Mouse (Mus musculus) embryonic facial prominence, embryonic 14.5 days (tissue): Measurements from ENCODE around the gene Cds2. TPM values are rescaled to one million over a fixed set of nuclear protein-coding genes. Genes with fewer than 3 reads are reported as not detected.
"Not testable (repeated sequence)": the region's sequence is repeated elsewhere in the genome, so short reads cannot be mapped to it uniquely, and the experiment has no call there.

Source experiments
- ATAC-seq: fragments of 200-750 bp; cut with Nextera tagmentation; 2 replicates; pipeline ENCODE4 v1.8.0; 2017; ENCODE audit warnings: low read depth, moderate number of reproducible peaks, moderate TSS enrichment
- DNase-seq: peaks from one replicate; pipeline ENCODE4 v3.0.0-alpha.2; 2015; ENCODE audit warnings: low spot score
- H3K27ac ChIP-seq: fragments of 300-500 bp; sonication (generic); replicated peaks from 2 replicates; pipeline ENCODE4 v1.5.1; 2014; ENCODE audit warnings: low read depth, mild to moderate bottlenecking, low read length, moderate library complexity
- H3K27me3 ChIP-seq: fragments of 300-500 bp; sonication (generic); replicated peaks from 2 replicates; pipeline ENCODE4 v1.6.1; 2014; ENCODE audit warnings: low read length; ENCODE audit not compliant: control insufficient read depth, insufficient read depth
- H3K36me3 ChIP-seq: fragments of 300-500 bp; sonication (generic); 2 replicates; pipeline ENCODE4 v1.6.1; 2014; ENCODE audit warnings: low read length, mixed read lengths; ENCODE audit not compliant: control insufficient read depth, insufficient read depth
- H3K4me1 ChIP-seq: fragments of 300-500 bp; sonication (generic); 2 replicates; pipeline ENCODE4 v1.6.1; 2014; ENCODE audit warnings: antibody characterized with exemption, low read length; ENCODE audit not compliant: control insufficient read depth, insufficient read depth
- H3K4me2 ChIP-seq: fragments of 300-500 bp; sonication (generic); 2 replicates; pipeline ENCODE4 v1.6.1; 2014; ENCODE audit warnings: low read depth, mild to moderate bottlenecking, low read length, moderate library complexity, mixed read lengths
- H3K4me3 ChIP-seq: fragments of 300-500 bp; sonication (generic); 2 replicates; pipeline ENCODE4 v1.5.1; 2014; ENCODE audit warnings: low read depth, mild to moderate bottlenecking, low read length
- H3K9ac ChIP-seq: fragments of 300-500 bp; sonication (generic); 2 replicates; pipeline ENCODE4 v1.6.1; 2014; ENCODE audit warnings: low read depth, mild to moderate bottlenecking, low read length, moderate library complexity, mixed read lengths
- H3K9me3 ChIP-seq: fragments of 300-500 bp; sonication (generic); 2 replicates; pipeline ENCODE4 v1.6.1; 2016; ENCODE audit warnings: low read length; ENCODE audit not compliant: control insufficient read depth
- WGBS: fragments of 180-500 bp; shearing (Covaris S2); extraction: QIAGEN DNeasy Blood & Tissue Kit; methylation state at CpG from one replicate; pipeline ENCODE4 v1.1.7; 2014; 5-methylcytosine and 5-hydroxymethylcytosine counted together
- polyA plus RNA-seq: library from polyadenylated mRNA; unstranded; fragments of >200 nt; fragmentation: Nextera tagmentation; extraction: Ambion mirVana; gene quantifications from 2 replicates; pipeline ENCODE4 v1.2.1, GENCODE M21; 2014

The Cds2 gene
- polyA plus RNA-seq, 1 experiment from 2014 or later, result 19.1 TPM

GRCm38 (mm10) chr2:132283236-132284070, 20.5 kb downstream of the Cds2 start:
- peaks cover 23% of the 10 kb centered on the region for H3K4me1 ChIP-seq
- H3K36me3 ChIP-seq, result 0 out of 2 replicates have a peak, but pooled peaks cover 4% of the 10 kb centered on the region
- ATAC-seq (peak; percentile 45; the same call in 1 of the 2 replicates), DNase-seq (peak; percentile 57)
- H3K9me3 ChIP-seq, result peaks cover 9% of the 10 kb centered on the region; the same call in 1 of the 2 replicates
- H3K4me2 ChIP-seq, result no peak overlapping the region
- H3K27ac ChIP-seq, result peak overlapping the region; percentile 63; the same call in 1 of the 2 replicates
- no peaks in the 10 kb centered on the region for H3K27me3 ChIP-seq
- no peak overlapping the region for H3K4me3 ChIP-seq
- 50% methylated on average over 15 of the region's 15 CpGs for WGBS
- H3K9ac ChIP-seq, result no peak overlapping the region

- Histone ChIP-seq H3K4me2 (no peak overlapping the region), H3K27ac (0 out of 2 replicates have a peak overlapping the region, but pooled peaks have one; percentile 44), H3K9me3 (peaks cover 9% of the 10 kb centered on the region; the same call in 1 of the 2 replicates), H3K4me1 (peaks cover 23% of the 10 kb centered on the region), H3K27me3 (no peaks in the 10 kb centered on the region), H3K4me3 (no peak overlapping the region), H3K36me3 (0 out of 2 replicates have a peak, but pooled peaks cover 4% of the 10 kb centered on the region), H3K9ac (no peak overlapping the region)
- DNase-seq (peak; percentile 54), ATAC-seq (0 out of 2 replicates have a peak, but pooled peaks have one; percentile 31)
- 69% methylated on average over 12 of the region's 12 CpGs for WGBS
These were observed 21.7 kb downstream of the Cds2 start for GRCm38 (mm10) chr2:132284492-132285139.

DNA sequence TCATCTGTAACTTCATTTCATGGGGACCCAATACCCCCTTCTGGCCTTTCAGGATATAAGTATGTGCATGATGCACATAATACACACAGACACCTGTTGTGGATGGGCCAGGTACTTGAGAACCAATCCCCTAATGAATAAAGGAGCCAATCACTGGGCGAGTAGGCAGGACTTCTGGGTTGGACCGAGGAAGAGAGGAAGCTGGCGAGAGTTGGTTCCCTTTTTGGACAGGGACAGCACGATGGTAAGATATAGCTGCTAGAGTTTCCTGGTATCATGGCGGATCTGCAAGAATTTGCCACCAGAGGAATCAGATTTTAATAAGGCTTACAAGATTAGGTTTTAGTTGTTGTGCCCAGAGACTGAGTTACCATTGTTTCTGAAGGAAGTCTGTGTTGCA, 22.8 kb downstream of the Cds2 start:
- not testable (repeated sequence) for H3K27ac ChIP-seq, H3K36me3 ChIP-seq, H3K9me3 ChIP-seq, DNase-seq, H3K27me3 ChIP-seq, H3K4me3 ChIP-seq, ATAC-seq, H3K4me2 ChIP-seq, H3K9ac ChIP-seq
- 94% methylated on average over 5 of the region's 5 CpGs for WGBS
- peaks cover 23% of the 10 kb centered on the region for H3K4me1 ChIP-seq

DNA sequence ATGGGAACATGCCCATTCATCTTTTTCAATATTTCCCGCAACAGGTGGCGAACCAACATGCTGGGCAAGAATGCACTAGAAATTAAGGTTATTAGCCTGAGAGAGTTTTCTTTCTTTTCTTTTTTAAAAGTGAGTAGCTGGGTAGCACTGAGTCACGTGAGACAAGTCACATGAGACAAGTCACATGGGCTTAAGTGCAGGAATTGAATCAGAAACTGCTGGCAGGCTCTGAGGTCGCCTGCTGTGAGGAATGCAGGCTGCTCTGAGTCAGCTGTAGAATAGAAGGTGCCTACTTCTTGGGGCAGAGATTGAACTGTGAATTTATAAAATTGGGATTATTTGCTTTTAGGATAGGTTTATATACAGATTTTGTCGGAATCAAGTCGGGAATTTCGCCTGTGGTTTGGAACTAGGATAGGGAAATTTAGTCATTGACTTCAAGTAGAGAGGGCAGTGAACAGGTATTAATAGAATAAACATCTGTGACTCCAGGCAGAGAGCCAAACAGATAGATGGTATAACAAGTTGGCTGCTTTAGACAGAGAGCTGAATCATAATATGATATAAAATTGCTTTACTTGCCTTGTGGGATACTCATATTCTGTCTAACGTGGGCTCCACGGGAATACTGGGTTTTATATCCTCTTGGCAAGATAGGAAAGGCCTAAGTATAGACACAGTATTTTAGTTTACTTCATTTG, 23.6 kb downstream of the Cds2 start:
- WGBS, result 78% methylated on average over 9 of the region's 9 CpGs
- no peak for ATAC-seq

GRCm38 (mm10) chr2:132289213-132289612, 26.3 kb downstream of the Cds2 start:
- H3K36me3 ChIP-seq, H3K27me3 ChIP-seq, H3K4me1 ChIP-seq, H3K27ac ChIP-seq, H3K9ac ChIP-seq, H3K4me2 ChIP-seq, ATAC-seq, H3K4me3 ChIP-seq, DNase-seq, H3K9me3 ChIP-seq: not testable (repeated sequence)
- WGBS, result 68% methylated on average over 5 of the region's 7 CpGs

More for the DNA sequence above, 23.6 kb downstream of the Cds2 start:
- Histone ChIP-seq H3K27ac (no peak overlapping the region), H3K4me2 (no peak overlapping the region), H3K4me3 (no peak overlapping the region), H3K27me3 (no peaks in the 10 kb centered on the region), H3K9ac (no peak overlapping the region), H3K9me3 (peaks cover 9% of the 10 kb centered on the region; the same call in 1 of the 2 replicates), H3K36me3 (no peaks in the 10 kb centered on the region), H3K4me1 (peaks cover 23% of the 10 kb centered on the region)
- DNase-seq, result no peak

- no peaks in the 10 kb centered on the region for H3K27me3 ChIP-seq
- WGBS, result 69% methylated on average over 6 of the region's 6 CpGs
- ATAC-seq (no peak), DNase-seq (no peak)
- no peaks in the 10 kb centered on the region for H3K4me1 ChIP-seq
- H3K9me3 ChIP-seq, result peaks cover 9% of the 10 kb centered on the region; the same call in 1 of the 2 replicates
- H3K27ac ChIP-seq, result no peak overlapping the region
- H3K4me2 ChIP-seq, result no peak overlapping the region
- peaks cover 25% of the 10 kb centered on the region for H3K36me3 ChIP-seq
- no peak overlapping the region for H3K4me3 ChIP-seq
- H3K9ac ChIP-seq, result no peak overlapping the region
These were observed 27.9 kb downstream of the Cds2 start for GRCm38 (mm10) chr2:132290808-132291207.

DNA sequence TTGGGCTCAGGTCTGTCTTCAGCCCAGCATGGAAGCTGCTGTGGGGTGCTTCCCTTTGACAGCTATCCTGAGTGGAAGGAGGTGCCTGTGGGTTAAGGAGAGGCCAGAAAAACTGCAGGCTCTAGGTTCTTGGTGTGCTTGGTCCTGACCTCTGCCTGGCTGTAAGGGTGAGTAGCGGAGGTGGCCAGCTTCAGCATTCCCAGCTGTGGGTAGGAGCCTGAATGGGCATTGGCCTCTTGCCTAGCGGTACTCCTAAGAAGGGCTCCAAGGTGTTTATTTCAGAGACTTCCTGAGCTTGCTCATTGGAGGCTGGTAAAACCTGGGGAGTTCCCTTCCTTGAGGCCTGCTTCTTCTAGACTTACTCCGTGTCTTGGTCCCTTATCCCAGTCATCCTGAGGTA, 28.3 kb downstream of the Cds2 start:
- Histone ChIP-seq H3K9me3 (peaks cover 9% of the 10 kb centered on the region; the same call in 1 of the 2 replicates), H3K27me3 (no peaks in the 10 kb centered on the region), H3K9ac (no peak overlapping the region), H3K27ac (no peak overlapping the region), H3K36me3 (peaks cover 30% of the 10 kb centered on the region), H3K4me3 (no peak overlapping the region), H3K4me1 (no peaks in the 10 kb centered on the region), H3K4me2 (no peak overlapping the region)
- WGBS, result 63% methylated on average over 3 of the region's 3 CpGs
- ATAC-seq, result no peak
- no peak for DNase-seq

- H3K9ac ChIP-seq, result no peak overlapping the region
- H3K36me3 ChIP-seq, result peaks cover 36% of the 10 kb centered on the region
- H3K9me3 ChIP-seq, result peaks cover 2% of the 10 kb centered on the region; the same call in 1 of the 2 replicates
- no peak overlapping the region for H3K4me3 ChIP-seq
- 46% methylated on average over 4 of the region's 4 CpGs for WGBS
- DNase-seq (no peak), ATAC-seq (no peak)
- H3K4me2 ChIP-seq, result no peak overlapping the region
- no peaks in the 10 kb centered on the region for H3K27me3 ChIP-seq
- H3K27ac ChIP-seq, result no peak overlapping the region
- no peaks in the 10 kb centered on the region for H3K4me1 ChIP-seq
These were observed 29.1 kb downstream of the Cds2 start for GRCm38 (mm10) chr2:132292083-132292482.
